Mouse (Mus musculus) forebrain, embryonic 14.5 days (tissue): ENCODE data around the gene Itpr2. TPM values are rescaled to one million over a fixed set of nuclear protein-coding genes. Genes with fewer than 3 reads are reported as not detected.

Experiments used
- ATAC-seq: fragments of 200-750 bp; cut with Nextera tagmentation; 2 replicates; pipeline ENCODE4 v1.8.0; 2017; ENCODE audit warnings: mild to moderate bottlenecking, moderate library complexity
- DNase-seq: peaks from one replicate; pipeline ENCODE4 v3.0.0-alpha.2; 2015; ENCODE audit warnings: low spot score
- H3K27ac ChIP-seq: fragments of 300-500 bp; sonication (generic); 2 replicates; pipeline ENCODE4 v1.5.1; 2014; ENCODE audit warnings: low read depth, mild to moderate bottlenecking, control low read depth, low read length, moderate library complexity
- H3K27me3 ChIP-seq: fragments of 300-500 bp; sonication (generic); replicated peaks from 2 replicates; pipeline ENCODE4 v1.6.1; 2014; ENCODE audit warnings: low read length, control low read depth, mixed read lengths; ENCODE audit not compliant: control insufficient read depth, insufficient read depth
- H3K36me3 ChIP-seq: fragments of 300-500 bp; sonication (generic); 2 replicates; pipeline ENCODE4 v1.6.1; 2014; ENCODE audit warnings: low read length, control low read depth; ENCODE audit not compliant: control insufficient read depth, insufficient read depth
- H3K4me1 ChIP-seq: fragments of 300-500 bp; sonication (generic); 2 replicates; pipeline ENCODE4 v1.6.1; 2014; ENCODE audit warnings: antibody characterized with exemption, low read length, control low read depth; ENCODE audit not compliant: control insufficient read depth, insufficient read depth
- H3K4me2 ChIP-seq: fragments of 300-500 bp; sonication (generic); 2 replicates; pipeline ENCODE4 v1.6.1; 2014; ENCODE audit warnings: mild to moderate bottlenecking, control low read depth, low read length
- H3K4me3 ChIP-seq: fragments of 300-500 bp; sonication (generic); 2 replicates; pipeline ENCODE4 v1.5.1; 2014; ENCODE audit warnings: low read depth, low read length, control low read depth
- H3K9ac ChIP-seq: fragments of 300-500 bp; sonication (generic); 2 replicates; pipeline ENCODE4 v1.6.1; 2014; ENCODE audit warnings: mild to moderate bottlenecking, low read length, control low read depth, moderate library complexity
- H3K9me3 ChIP-seq: fragments of 300-500 bp; sonication (generic); replicated peaks from 2 replicates; pipeline ENCODE4 v1.6.1; 2016; ENCODE audit warnings: low read length, control low read depth, mixed read lengths; ENCODE audit not compliant: control insufficient read depth
- WGBS: fragments of 180-500 bp; shearing (Covaris S2); extraction: QIAGEN DNeasy Blood & Tissue Kit; methylation state at CpG from one replicate; pipeline ENCODE4 v1.1.7; 2014; 5-methylcytosine and 5-hydroxymethylcytosine counted together
- polyA plus RNA-seq: library from polyadenylated mRNA; unstranded; fragments of >200 nt; fragmentation: Nextera tagmentation; extraction: Ambion mirVana; gene quantifications from 2 replicates; pipeline ENCODE4 v1.2.1, GENCODE M21; 2014

Itpr2 gene
- polyA plus RNA-seq, 1 experiment from 2014 or later: 2.4 TPM

GRCm38 (mm10) chr6:146500206-146500605, 1.8 kb downstream of the Itpr2 start:
- peaks cover 11% of the 10 kb centered on the region; the same call in 1 of the 2 replicates for H3K27me3 ChIP-seq
- H3K27ac ChIP-seq: no peak overlapping the region
- H3K4me2 ChIP-seq: no peak overlapping the region
- H3K9ac ChIP-seq: no peak overlapping the region
- no peaks in the 10 kb centered on the region for H3K4me1 ChIP-seq
- H3K36me3 ChIP-seq: no peaks in the 10 kb centered on the region
- WGBS: 82% methylated on average over 6 of the region's 6 CpGs
- no peak for DNase-seq
- no peaks in the 10 kb centered on the region for H3K9me3 ChIP-seq
- no peak overlapping the region for H3K4me3 ChIP-seq
- no peak for ATAC-seq

- DNase-seq (no peak), ATAC-seq (no peak)
- WGBS: 82% methylated on average over 4 of the region's 4 CpGs
- H3K27me3 ChIP-seq: peaks cover 11% of the 10 kb centered on the region; the same call in 1 of the 2 replicates
- no peaks in the 10 kb centered on the region for H3K4me1 ChIP-seq
- no peaks in the 10 kb centered on the region for H3K9me3 ChIP-seq
- H3K36me3 ChIP-seq: no peaks in the 10 kb centered on the region
- H3K27ac ChIP-seq: no peak overlapping the region
- no peak overlapping the region for H3K4me3 ChIP-seq
- H3K9ac ChIP-seq: no peak overlapping the region
- H3K4me2 ChIP-seq: no peak overlapping the region
Observed at GRCm38 (mm10) chr6:146499566-146499965, 2.5 kb downstream of the Itpr2 start.

GRCm38 (mm10) chr6:146498416-146498815, 3.6 kb downstream of the Itpr2 start:
- no peaks in the 10 kb centered on the region for H3K9me3 ChIP-seq
- no peak for DNase-seq
- H3K27me3 ChIP-seq: peaks cover 7% of the 10 kb centered on the region; the same call in 1 of the 2 replicates
- H3K4me2 ChIP-seq: no peak overlapping the region
- H3K27ac ChIP-seq: no peak overlapping the region
- H3K4me3 ChIP-seq: no peak overlapping the region
- no peaks in the 10 kb centered on the region for H3K36me3 ChIP-seq
- ATAC-seq: no peak
- H3K9ac ChIP-seq: no peak overlapping the region
- H3K4me1 ChIP-seq: no peaks in the 10 kb centered on the region
- WGBS: 75% methylated on average over 3 of the region's 3 CpGs

GRCm38 (mm10) chr6:146497866-146498265, 4.2 kb downstream of the Itpr2 start:
- Histone ChIP-seq H3K4me3 (no peak overlapping the region), H3K36me3 (no peaks in the 10 kb centered on the region), H3K27me3 (0 out of 2 replicates have a peak, but pooled peaks cover 7% of the 10 kb centered on the region), H3K9me3 (no peaks in the 10 kb centered on the region), H3K9ac (no peak overlapping the region), H3K4me1 (no peaks in the 10 kb centered on the region), H3K4me2 (no peak overlapping the region), H3K27ac (no peak overlapping the region)
- 71% methylated on average over 4 of the region's 4 CpGs for WGBS
- no peak for DNase-seq
- ATAC-seq: no peak

GRCm38 (mm10) chr6:146497435-146497834, 4.6 kb downstream of the Itpr2 start:
- H3K9ac ChIP-seq: no peak overlapping the region
- 0 out of 2 replicates have a peak, but pooled peaks cover 7% of the 10 kb centered on the region for H3K27me3 ChIP-seq
- no peaks in the 10 kb centered on the region for H3K36me3 ChIP-seq
- no peak for DNase-seq
- no peaks in the 10 kb centered on the region for H3K9me3 ChIP-seq
- H3K4me3 ChIP-seq: no peak overlapping the region
- no peak overlapping the region for H3K4me2 ChIP-seq
- ATAC-seq: no peak
- no peak overlapping the region for H3K27ac ChIP-seq
- 87% methylated on average over 3 of the region's 3 CpGs for WGBS
- H3K4me1 ChIP-seq: no peaks in the 10 kb centered on the region

GRCm38 (mm10) chr6:146491680-146492079, 10.3 kb downstream of the Itpr2 start:
- H3K4me3 ChIP-seq: no peak overlapping the region
- no peaks in the 10 kb centered on the region for H3K4me1 ChIP-seq
- no peaks in the 10 kb centered on the region for H3K36me3 ChIP-seq
- H3K9me3 ChIP-seq: no peaks in the 10 kb centered on the region
- ATAC-seq (no peak), DNase-seq (no peak)
- H3K27ac ChIP-seq: no peak overlapping the region
- no peak overlapping the region for H3K4me2 ChIP-seq
- no peaks in the 10 kb centered on the region for H3K27me3 ChIP-seq
- WGBS: 96% methylated on average over 2 of the region's 2 CpGs
- no peak overlapping the region for H3K9ac ChIP-seq

- no peaks in the 10 kb centered on the region for H3K4me1 ChIP-seq
- H3K4me3 ChIP-seq: no peak overlapping the region
- WGBS: 78% methylated on average over 9 of the region's 9 CpGs
- H3K9ac ChIP-seq: no peak overlapping the region
- H3K27me3 ChIP-seq: no peaks in the 10 kb centered on the region
- H3K4me2 ChIP-seq: no peak overlapping the region
- no peak for ATAC-seq
- no peaks in the 10 kb centered on the region for H3K36me3 ChIP-seq
- no peak overlapping the region for H3K27ac ChIP-seq
- DNase-seq: no peak
- no peaks in the 10 kb centered on the region for H3K9me3 ChIP-seq
Observed at GRCm38 (mm10) chr6:146490416-146490960, 11.5 kb downstream of the Itpr2 start.

GRCm38 (mm10) chr6:146489841-146490240, 12.2 kb downstream of the Itpr2 start:
- H3K4me2 ChIP-seq: no peak overlapping the region
- DNase-seq: no peak
- no peak overlapping the region for H3K27ac ChIP-seq
- H3K36me3 ChIP-seq: no peaks in the 10 kb centered on the region
- H3K9ac ChIP-seq: no peak overlapping the region
- H3K9me3 ChIP-seq: no peaks in the 10 kb centered on the region
- no peaks in the 10 kb centered on the region for H3K27me3 ChIP-seq
- no peak for ATAC-seq
- 89% methylated on average over 6 of the region's 6 CpGs for WGBS
- no peaks in the 10 kb centered on the region for H3K4me1 ChIP-seq
- H3K4me3 ChIP-seq: no peak overlapping the region

- no peaks in the 10 kb centered on the region for H3K9me3 ChIP-seq
- ATAC-seq: no peak
- whole genome bisulfite sequencing: 91% methylated on average over 3 of the region's 3 CpGs
- no peak overlapping the region for H3K4me2 ChIP-seq
- no peak for DNase-seq
- H3K4me1 ChIP-seq: no peaks in the 10 kb centered on the region
- no peak overlapping the region for H3K4me3 ChIP-seq
- H3K9ac ChIP-seq: no peak overlapping the region
- H3K27ac ChIP-seq: no peak overlapping the region
- H3K36me3 ChIP-seq: no peaks in the 10 kb centered on the region
- H3K27me3 ChIP-seq: no peaks in the 10 kb centered on the region
Observed at GRCm38 (mm10) chr6:146488749-146489148, 13.3 kb downstream of the Itpr2 start.
